Mouse (Mus musculus) MEL (cell line): ENCODE measurements around the gene Polr2h.

Experiments
- E2F4 ChIP-seq: IDR thresholded peaks from 2 replicates; pipeline ENCODE4 v1.6.1; 2011; ENCODE audit warnings: low read depth, low read length, improper control_type of control experiment, borderline replicate concordance
- TBP ChIP-seq: IDR thresholded peaks from 2 replicates; pipeline ENCODE4 v1.8.0; 2011; ENCODE audit warnings: low read depth, low read length, improper control_type of control experiment
- UBTF ChIP-seq: IDR thresholded peaks from 2 replicates; pipeline ENCODE4 v1.6.1; 2012; ENCODE audit warnings: low read depth, mild to moderate bottlenecking, inconsistent platforms, low read length, improper control_type of control experiment, moderate library complexity, borderline replicate concordance; ENCODE audit not compliant: insufficient read depth

DNA sequence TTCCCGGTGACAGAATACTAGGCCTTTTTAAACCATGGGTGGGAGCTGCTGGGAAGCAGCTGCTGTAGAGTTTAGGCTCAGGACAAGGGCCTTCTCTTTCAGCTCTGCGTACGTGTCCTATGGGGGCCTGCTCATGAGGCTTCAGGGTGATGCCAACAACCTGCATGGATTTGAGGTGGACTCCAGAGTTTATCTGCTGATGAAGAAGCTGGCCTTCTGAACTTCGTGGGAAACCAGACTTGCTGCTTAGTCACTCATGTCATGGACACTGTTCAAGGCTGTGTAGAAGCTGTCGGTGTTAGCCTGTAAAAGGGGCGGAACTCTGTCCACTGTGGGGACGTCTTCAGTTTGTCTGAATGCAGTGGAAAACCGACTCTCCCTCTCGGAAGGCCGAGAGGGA, 4.3 kb downstream of the Polr2h start:
- TF ChIP-seq UBTF (no peak), E2F4 (no peak), TBP (no peak)
